Mouse (Mus musculus) bone marrow, adult 2 months (tissue): Measurements from ENCODE around the gene Kif2a. TPM values are rescaled to one million over a fixed set of nuclear protein-coding genes. Genes with fewer than 3 reads are reported as not detected.
"Not testable (repeated sequence)": the region's sequence is repeated elsewhere in the genome, so short reads cannot be mapped to it uniquely, and the experiment has no call there.

Source experiments
- H3K27ac ChIP-seq: fragments of 200-500 bp; 2 replicates; pipeline ENCODE4 v1.5.1; 2012; ENCODE audit warnings: low read depth, mild to moderate bottlenecking, control low read depth, inconsistent platforms, low read length; ENCODE audit not compliant: control insufficient read depth, poor library complexity, insufficient read depth
- H3K4me1 ChIP-seq: fragments of 200-500 bp; 2 replicates; pipeline ENCODE4 v1.6.1; 2011; ENCODE audit warnings: low read length; ENCODE audit not compliant: control insufficient read depth, insufficient read depth
- H3K4me3 ChIP-seq: fragments of 200-500 bp; replicated peaks from 2 replicates; pipeline ENCODE3; 2011; ENCODE audit warnings: mild to moderate bottlenecking, low read depth, low read length, control low read depth; ENCODE audit not compliant: control insufficient read depth
- CTCF ChIP-seq: fragments of 200-500 bp; IDR thresholded peaks from 2 replicates; pipeline ENCODE4 v1.5.1; 2011; ENCODE audit warnings: low read length, control low read depth; ENCODE audit not compliant: control insufficient read depth, insufficient read depth
- POLR2A ChIP-seq: fragments of 200-500 bp; IDR thresholded peaks from 2 replicates; pipeline ENCODE4 v1.6.1; 2011; ENCODE audit warnings: low read depth, mild to moderate bottlenecking, control low read depth, low read length, borderline replicate concordance; ENCODE audit not compliant: control insufficient read depth
- WGBS: fragments of 180-500 bp; shearing (Covaris S2); methylation state at CpG from one replicate; pipeline ENCODE4 v1.1.7; 2018; 5-methylcytosine and 5-hydroxymethylcytosine counted together
- polyA plus RNA-seq: library from polyadenylated mRNA; stranded (reverse); fragments of >200 nt; gene quantifications from 2 replicates; pipeline ENCODE4 v1.2.4, GENCODE M21; 2011; ENCODE audit warnings: low replicate concordance; ENCODE audit not compliant: missing spikeins, insufficient read depth, insufficient read length

Kif2a gene
- polyA plus RNA-seq, 1 experiment = 70.7 TPM

- Histone ChIP-seq H3K4me1 (peaks cover 2% of the 10 kb centered on the region), H3K27ac (no peak overlapping the region)
Measured at GRCm38 (mm10) chr13:107003211-107003610, 18.7 kb downstream of the Kif2a start.

GRCm38 (mm10) chr13:106998671-106999070, 23.3 kb downstream of the Kif2a start:
- WGBS = 7% methylated on average over 5 of the region's 5 CpGs
- peak overlapping the region; percentile 81 for H3K27ac ChIP-seq
- H3K4me1 ChIP-seq = peaks cover 7% of the 10 kb centered on the region
- no peak for TF ChIP-seq POLR2A
- TF ChIP-seq CTCF = no peak
- H3K4me3 ChIP-seq = no peak overlapping the region

More at GRCm38 (mm10) chr13:107003211-107003610, 18.7 kb downstream of the Kif2a start:
- no peak overlapping the region for H3K4me3 ChIP-seq
- TF ChIP-seq CTCF (no peak), POLR2A (no peak)
- WGBS = 77% methylated on average over 2 of the region's 2 CpGs

DNA sequence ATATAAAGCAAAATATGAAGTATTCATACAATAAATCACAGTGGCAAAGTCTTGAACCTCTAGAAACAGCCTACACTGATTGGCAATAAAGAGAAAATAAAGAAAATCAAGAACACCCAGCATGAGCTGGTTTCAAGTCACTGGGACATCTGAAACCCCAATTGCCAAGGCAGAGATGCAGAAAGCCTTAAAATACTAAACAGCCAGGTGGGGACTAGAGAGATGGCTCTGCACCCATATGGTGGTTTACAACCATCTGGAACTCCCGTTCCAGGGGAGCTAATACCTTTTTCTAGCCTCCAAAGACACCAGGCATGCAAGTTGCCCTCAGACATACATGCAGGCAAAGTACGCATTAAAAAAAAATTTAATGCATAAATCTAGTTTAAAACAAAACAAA, 23.9 kb downstream of the Kif2a start:
- no peak for TF ChIP-seq POLR2A
- TF ChIP-seq CTCF = no peak
- Histone ChIP-seq H3K4me1 (peaks cover 7% of the 10 kb centered on the region), H3K27ac (peak overlapping the region; percentile 55; the same call in 1 of the 2 replicates), H3K4me3 (no peak overlapping the region)
- WGBS = 66% methylated on average over 2 of the region's 2 CpGs

DNA sequence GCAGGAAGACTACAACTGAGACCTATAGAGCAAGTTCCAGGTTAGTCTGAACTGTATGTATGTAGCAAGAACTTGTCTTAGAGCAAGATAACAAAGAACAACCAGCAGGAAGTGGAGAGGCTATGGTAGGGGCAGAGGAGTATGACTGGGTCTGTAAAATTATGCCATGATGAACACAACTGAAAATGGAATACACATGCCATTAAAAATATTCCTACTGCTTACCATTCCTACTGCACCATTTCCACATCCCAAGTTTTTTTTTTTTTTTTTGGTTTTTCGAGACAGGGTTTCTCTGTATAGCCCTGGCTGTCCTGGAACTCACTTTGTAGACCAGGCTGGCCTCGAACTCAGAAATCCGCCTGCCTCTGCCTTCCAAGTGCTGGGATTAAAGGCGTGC, 24.4 kb downstream of the Kif2a start:
- not testable (repeated sequence) for H3K4me1 ChIP-seq, H3K4me3 ChIP-seq, H3K27ac ChIP-seq
- 95% methylated on average over 4 of the region's 4 CpGs for WGBS

DNA sequence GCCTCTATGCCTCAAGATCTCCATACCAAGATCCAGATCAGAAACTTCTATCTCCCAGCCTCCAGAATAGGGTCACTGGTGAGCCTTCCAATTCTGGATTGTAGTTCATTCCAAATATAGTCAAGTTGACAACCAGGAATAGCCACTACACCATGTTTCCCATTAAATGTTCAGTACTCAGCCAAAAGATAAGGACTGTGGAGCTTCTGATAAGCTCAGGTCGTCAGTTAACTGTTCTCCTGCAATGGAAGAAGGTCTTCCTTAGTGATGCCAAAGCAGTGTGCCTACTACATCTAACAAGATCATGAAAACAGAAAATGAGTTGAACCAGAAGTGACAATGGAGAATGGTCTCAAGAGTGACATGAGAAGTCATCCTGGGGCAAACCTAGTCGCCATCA, 25.0 kb downstream of the Kif2a start:
- Histone ChIP-seq H3K4me3 (no peak overlapping the region), H3K27ac (no peak overlapping the region), H3K4me1 (peaks cover 7% of the 10 kb centered on the region)
- 67% methylated on average over 2 of the region's 2 CpGs for WGBS
- TF ChIP-seq CTCF = no peak
- no peak for TF ChIP-seq POLR2A

GRCm38 (mm10) chr13:106961496-106961895, 60.4 kb downstream of the Kif2a start:
- Histone ChIP-seq H3K4me3 (no peak overlapping the region), H3K27ac (no peak overlapping the region), H3K4me1 (no peaks in the 10 kb centered on the region)
- 93% methylated on average over 4 of the region's 4 CpGs for WGBS
- TF ChIP-seq POLR2A = no peak
- no peak for TF ChIP-seq CTCF

DNA sequence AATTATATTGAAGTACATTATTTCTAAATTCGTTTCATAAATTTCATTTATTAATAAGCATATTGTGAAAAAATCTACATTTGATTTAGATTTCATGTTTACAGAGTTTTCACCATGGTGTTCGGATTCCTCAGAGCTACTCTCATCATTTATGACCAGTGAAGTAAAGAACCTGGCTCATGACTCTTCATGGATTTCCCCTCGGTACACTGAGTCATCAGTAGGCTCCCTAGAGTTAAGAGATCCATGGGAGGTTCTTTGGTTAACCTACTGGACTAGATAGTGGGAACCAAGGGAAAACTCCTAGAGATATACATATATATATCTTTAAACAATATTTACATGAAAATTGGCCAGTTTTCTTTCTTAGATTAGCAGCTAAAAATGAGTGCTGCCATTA, 61.4 kb downstream of the Kif2a start:
- TF ChIP-seq CTCF (no peak), POLR2A (no peak)
- H3K4me3 ChIP-seq = no peak overlapping the region
- 87% methylated on average over 3 of the region's 3 CpGs for WGBS
- H3K4me1 ChIP-seq = no peaks in the 10 kb centered on the region
- H3K27ac ChIP-seq = no peak overlapping the region

DNA sequence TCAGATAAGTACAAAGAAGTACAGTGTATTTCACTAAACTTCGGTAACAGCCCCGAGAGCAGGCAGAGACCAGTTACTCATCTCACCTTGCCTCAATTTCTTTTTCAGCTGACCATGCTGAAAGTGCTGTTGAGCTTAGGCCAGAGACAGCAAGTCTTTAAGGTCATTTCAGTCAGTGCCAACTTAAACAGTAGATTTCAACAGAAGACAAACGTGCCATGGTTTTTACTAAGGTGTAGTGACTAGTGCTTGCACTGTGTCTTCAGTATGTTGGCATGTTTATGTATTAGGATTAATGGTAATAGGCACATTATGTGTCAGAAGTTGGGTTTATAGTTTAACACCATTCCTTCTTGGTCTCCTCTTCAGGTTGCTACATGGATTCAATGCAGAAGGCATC, 63.6 kb downstream of the Kif2a start:
- TF ChIP-seq POLR2A (no peak), CTCF (no peak)
- Histone ChIP-seq H3K4me1 (no peaks in the 10 kb centered on the region), H3K27ac (no peak overlapping the region), H3K4me3 (no peak overlapping the region)
- 94% methylated on average over 3 of the region's 3 CpGs for WGBS

GRCm38 (mm10) chr13:106957554-106957953, 64.4 kb downstream of the Kif2a start:
- TF ChIP-seq CTCF = no peak
- TF ChIP-seq POLR2A = no peak
- Histone ChIP-seq H3K4me1 (no peaks in the 10 kb centered on the region), H3K4me3 (no peak overlapping the region), H3K27ac (no peak overlapping the region)
- WGBS = 90% methylated on average over 4 of the region's 4 CpGs
